Mouse (Mus musculus): ENCODE measurements around the gene Ano6.

The Ano6 gene

DNA sequence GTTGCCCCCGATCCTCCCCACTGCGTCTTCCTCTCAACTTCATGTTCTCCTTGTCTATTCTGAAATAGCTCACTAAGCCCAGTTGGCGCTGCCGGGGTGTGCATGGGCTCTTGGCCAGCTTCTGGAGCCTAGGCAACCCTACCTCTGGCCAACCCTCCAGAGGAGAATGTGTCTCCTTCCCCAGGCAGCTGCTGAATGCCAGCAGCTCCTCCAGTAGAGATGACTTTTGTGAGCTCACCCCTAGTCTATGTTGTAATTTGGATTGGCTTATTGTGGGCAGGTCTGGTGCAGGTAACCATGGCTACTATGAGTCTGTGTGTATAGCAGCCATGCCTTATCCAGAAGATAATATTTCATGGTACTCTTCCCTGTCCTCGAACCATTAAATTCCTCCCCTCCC lies 141.7 kb downstream of the Ano6 start:
- peak; percentile 17 for DNase-seq (ENCODE audit: low spot score)

GRCm38 (mm10) chr15:95935141-95935540 lies 144.5 kb downstream of the Ano6 start:
- no peak for DNase-seq (ENCODE audit: low spot score)

GRCm38 (mm10) chr15:95943470-95943869 lies 152.8 kb downstream of the Ano6 start:
- DNase-seq (ENCODE audit: low spot score): no peak

DNA sequence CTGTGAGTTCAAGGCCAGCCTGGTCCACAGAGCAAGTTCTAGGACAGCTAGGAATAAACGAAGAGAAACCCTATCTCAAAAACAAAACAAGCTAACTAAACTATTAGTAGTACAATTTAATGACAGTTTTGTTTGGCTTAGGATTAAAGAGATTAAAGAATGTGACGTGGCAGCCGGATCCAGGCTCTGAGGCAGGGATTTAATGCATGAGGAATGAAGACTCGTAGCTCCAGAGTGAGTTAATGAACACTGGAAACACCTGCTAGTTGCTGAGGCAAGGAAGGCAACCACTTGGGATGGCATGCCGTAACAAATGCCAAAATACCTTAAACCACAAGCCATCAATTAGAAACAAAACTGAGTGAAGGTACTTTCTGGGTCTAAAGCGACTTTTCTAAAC lies 153.7 kb downstream of the Ano6 start:
- no peak for DNase-seq (ENCODE audit: low spot score)

DNA sequence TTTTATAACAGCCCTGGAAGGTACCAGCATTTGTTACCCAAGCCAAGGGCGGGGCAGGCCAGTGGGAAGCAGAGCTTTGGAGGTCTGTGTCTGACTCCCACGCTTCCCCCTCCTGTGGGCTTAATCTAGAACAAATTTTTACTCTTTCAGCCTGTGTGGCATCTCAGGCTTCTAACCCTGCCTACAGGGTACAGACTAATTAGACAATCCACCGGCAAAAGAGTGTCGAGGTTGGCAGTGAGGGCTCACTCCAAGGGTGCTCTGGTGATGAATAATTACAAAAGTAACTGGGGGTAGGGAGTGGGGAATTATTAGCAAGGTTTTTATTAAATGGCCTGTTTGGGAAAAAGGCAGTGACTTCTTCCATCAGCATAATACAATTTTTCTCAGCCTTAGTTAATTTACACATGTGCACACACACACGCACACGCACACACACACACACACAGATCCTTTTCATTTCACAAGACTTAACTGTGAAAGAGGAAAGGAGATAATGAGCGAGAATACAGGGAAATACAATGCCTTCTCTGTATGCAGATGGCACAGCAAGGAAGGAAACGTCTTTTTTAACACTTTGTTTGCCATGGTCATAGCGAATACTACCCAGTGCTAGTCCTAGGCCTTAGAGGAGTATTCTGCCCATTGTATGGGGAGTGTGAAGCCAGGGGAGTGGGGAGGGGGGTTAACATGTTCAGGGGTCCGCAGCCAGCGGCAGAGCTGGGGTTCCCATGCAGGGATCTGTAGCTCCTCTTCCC lies 155.5 kb downstream of the Ano6 start:
- no peak for DNase-seq (ENCODE audit: low spot score)

DNA sequence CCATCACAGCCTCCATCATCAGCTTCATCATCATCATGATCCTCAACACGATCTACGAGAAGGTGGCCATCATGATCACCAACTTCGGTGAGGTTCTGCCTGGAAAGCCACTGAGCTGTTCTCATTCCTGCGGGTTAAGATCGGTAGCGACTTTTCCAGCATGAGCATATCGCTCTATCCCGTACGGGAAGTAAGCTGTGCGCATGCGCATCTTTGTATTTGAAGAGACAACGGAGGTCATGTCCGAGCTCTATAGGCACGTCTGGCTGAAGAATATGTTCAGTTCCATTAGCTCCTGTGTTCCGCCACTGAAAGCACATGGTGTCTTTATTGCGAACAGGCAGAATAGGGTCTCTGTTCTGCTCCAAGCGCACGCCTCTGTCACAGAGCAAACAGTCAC lies 157.8 kb downstream of the Ano6 start:
- DNase-seq (ENCODE audit: low spot score): no peak

DNA sequence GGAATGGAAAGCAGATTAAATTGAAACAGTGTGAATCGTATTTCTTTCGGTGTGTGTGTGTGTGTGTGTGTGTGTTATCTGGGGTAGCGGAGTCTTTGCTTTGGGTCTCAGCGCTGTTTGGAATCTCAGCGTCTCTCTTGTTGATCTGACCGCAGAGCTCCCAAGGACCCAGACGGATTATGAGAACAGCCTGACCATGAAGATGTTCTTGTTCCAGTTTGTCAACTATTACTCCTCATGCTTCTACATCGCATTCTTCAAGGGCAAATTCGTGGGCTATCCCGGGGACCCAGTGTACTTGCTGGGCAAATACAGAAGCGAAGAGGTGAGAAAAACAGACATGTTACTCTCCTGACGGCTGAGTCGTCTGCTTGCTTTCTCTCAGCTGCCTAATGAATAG lies 158.7 kb downstream of the Ano6 start:
- DNase-seq (ENCODE audit: low spot score): no peak

DNA sequence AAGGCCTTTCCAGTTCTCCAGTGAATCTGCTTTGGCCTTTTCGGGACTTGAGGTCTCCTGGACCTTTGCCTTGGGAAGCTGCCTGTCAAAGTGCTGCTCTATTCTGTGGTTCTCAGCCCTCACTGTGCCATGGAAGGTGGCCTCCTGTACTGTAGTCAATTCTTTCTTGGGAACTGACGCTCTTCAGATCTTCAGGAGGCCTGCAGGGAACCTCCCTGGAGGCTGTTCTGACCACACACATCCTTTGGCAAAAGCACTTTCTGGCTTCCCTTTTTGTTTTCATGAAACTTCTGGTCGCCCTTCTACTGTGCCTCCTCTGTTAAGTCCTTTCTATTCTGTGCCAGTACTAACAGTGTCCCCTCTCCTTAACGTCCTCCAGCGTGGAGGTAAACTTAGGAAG lies 160.9 kb downstream of the Ano6 start:
- no peak for DNase-seq (ENCODE audit: low spot score)

DNA sequence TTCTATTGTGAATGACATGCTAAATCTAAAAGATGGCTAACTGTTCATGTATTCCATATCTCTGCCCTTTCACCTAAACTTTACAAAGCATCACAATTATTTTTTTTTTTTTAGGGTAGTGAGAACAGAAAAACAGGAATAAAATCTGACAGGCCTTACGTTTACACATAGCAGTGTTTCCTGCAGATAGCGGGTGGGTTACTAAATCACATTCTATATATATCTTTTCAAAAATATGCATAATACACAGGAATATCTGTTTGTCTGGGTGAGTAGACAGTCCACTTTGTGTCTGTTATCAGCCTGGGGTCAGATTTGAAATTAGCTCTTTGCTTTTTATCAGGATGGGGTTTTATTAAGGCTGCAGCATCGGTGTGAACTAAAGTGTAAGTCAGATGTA lies 166.0 kb downstream of the Ano6 start:
- DNase-seq (ENCODE audit: low spot score): no peak

GRCm38 (mm10) chr15:95962411-95963123 lies 171.9 kb downstream of the Ano6 start:
- no peak for DNase-seq (ENCODE audit: low spot score)

- DNase-seq (ENCODE audit: low spot score): no peak
These were observed 172.5 kb downstream of the Ano6 start for GRCm38 (mm10) chr15:95963124-95963482.

- no peak for DNase-seq (ENCODE audit: low spot score)
These were observed 173.0 kb downstream of the Ano6 start for GRCm38 (mm10) chr15:95963533-95964250.

- no peak for DNase-seq (ENCODE audit: low spot score)
These were observed 173.6 kb downstream of the Ano6 start for GRCm38 (mm10) chr15:95964251-95964561.

DNA sequence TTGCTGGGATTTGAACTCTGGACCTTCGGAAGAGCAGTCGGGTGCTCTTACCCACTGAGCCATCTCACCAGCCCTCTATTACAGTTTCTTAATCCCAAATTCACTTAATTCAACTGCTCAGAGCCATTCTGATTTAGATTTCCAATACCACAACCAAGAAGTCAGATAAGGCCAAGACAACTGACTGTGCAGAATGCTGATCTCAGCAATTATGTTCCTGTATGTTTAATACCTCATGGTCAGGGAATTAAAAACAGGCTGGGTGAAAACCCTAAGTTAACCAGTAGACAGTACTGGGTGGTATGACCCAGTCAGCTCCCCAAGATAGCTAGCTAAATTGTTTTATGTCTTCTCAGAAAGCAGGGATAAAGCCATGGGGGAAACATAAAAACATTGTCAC lies 176.3 kb downstream of the Ano6 start:
- no peak for DNase-seq (ENCODE audit: low spot score)

DNA sequence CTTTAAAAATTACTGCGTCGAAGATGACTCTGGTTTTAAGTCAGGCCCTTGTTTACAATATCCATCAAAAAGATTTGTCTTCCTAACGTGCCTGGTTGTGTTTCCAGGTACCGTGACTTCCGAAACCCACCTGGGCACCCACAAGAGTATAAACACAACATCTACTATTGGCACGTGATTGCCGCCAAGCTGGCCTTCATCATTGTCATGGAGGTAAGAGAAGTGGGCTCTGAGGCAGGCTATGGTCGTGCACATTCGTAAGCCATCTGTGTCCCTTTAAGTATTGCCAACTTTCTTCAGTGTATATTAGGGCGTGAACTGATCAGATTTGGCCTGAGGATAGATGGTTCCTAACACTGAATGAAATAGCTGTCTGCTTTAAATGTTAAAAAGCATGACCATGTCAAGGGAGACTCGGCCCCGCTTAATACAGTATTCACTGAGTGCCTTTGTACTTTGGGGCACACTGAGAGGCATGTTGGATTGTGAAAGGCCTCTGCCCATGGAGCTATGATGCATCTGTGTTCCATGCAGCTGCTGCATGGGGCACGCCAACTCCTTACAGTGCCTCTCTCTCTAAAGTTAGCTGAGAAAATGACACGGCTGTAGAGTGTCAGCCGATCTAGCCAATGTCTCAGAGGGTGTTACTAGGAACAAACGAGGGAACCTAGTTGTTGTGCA lies 177.0 kb downstream of the Ano6 start:
- DNase-seq (ENCODE audit: low spot score): no peak

- no peak for DNase-seq (ENCODE audit: low spot score)
These were observed 179.0 kb downstream of the Ano6 start for GRCm38 (mm10) chr15:95969596-95969995.

DNA sequence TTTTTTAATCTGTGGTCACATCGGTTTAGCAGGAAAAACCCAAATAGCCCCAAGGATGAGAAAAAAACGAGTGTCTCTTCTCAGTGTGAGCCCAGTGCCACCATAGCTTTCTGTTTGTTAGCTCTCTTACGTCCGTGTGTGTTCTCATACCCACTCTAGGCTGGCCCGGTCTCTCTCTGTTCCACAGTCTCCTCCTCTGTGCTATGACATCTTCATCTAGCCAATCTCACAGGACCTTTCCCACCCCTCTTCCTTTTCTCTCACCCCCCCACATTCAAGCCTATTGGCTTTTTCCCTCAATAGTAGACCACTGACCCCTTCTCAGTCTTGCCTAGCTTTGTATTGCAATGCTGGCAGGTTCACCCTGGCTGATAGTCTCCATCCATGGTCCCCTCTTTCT lies 179.5 kb downstream of the Ano6 start:
- DNase-seq (ENCODE audit: low spot score): no peak

- no peak for DNase-seq (ENCODE audit: low spot score)
These were observed 180.0 kb downstream of the Ano6 start for GRCm38 (mm10) chr15:95970691-95971090.

DNA sequence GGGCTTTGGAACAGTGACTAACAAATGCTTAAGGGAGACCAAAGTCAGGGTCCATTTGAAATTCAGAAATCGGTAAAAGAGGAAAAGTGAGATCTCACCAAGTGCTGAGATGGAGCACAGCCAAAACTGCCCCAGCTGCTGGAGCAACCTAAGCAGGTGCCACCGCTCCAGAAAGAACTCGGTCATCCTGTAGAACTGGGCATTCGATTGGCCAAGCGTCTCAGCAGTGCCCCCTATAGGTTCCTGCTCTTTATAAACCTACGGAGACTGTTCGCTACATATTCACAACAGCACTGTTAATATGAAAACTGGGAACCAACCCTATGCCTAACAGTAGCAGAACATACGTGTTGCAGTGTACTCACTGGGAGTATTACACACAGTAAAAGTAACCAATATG lies 180.7 kb downstream of the Ano6 start:
- DNase-seq (ENCODE audit: low spot score): no peak

DNA sequence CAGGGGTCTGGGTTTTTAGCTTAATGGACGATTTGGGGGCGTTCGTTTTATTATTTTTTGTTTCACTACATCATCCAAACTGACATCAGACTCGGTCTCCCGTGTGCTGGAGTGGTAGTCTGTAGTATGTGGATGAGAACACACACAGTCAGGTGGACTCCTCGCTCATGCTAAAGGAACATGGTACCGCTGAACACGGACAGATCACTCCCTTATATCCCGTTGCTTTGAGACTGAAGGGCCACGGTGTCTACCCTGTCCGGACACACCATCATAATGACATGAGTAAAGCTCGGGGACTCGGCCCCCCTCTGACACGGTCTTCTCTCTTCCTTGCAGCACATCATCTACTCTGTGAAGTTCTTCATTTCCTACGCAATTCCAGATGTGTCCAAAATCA lies 181.5 kb downstream of the Ano6 start:
- DNase-seq (ENCODE audit: low spot score): no peak

DNA sequence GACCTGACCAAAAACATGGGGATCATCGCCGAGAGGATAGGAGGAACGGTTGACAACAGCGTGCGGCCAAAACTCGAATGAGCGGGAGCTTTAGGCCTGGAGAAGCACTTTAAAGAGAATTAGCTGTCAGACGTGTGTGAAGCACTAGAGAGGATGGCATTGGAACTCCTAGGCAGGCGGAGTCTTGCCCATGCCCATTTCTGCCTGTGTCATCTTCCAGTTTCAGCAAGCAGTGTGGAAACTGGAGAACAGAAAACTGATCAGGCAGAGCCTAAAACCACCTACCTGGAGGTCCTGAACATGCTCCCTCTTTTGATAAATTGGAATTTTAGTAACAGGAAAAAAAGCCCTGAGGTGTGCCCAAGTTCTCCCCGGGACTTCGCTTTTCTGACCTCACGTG lies 182.0 kb downstream of the Ano6 start:
- no peak for DNase-seq (ENCODE audit: low spot score)

DNA sequence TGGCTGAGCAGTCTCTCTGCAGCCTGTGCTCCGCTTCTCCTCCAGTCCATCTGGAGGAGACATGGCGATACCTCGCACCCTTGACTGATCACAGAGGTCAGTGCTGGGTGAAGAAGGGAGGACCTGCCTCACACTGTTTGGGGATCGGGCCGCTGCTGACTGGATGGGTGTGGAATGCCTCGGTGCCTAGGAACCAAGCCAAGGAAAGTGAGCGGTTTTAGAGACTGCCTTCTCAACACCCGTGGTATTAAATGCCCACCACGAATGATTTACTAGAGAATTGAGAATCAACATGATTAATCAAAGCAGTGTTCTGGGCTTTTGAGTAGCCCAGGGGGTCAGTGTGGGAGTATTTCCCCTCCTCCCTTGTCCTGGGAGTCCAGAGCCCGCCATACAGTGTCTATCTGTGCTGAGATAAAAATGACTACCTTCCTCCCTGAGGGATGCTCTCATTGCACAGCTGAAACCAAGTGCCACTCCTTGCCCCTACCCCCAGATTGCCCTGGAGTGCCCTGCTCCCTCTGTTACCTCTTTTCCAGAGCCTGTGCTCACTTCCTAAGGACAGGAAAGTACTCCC lies 183.5 kb downstream of the Ano6 start:
- DNase-seq (ENCODE audit: low spot score): peak; percentile 22

Measured in ovary, postnatal 14 days (tissue).